Mouse (Mus musculus) urinary bladder, postnatal 4 days (tissue): ENCODE results near the gene Icos.

ENCODE experiments used
- DNase-seq, 2 experiments: peaks; one replicate each; pipeline ENCODE4 v3.0.0; 2021 to 2022; ENCODE audit warnings: low spot score in 2 of 2

Gene Icos

DNA sequence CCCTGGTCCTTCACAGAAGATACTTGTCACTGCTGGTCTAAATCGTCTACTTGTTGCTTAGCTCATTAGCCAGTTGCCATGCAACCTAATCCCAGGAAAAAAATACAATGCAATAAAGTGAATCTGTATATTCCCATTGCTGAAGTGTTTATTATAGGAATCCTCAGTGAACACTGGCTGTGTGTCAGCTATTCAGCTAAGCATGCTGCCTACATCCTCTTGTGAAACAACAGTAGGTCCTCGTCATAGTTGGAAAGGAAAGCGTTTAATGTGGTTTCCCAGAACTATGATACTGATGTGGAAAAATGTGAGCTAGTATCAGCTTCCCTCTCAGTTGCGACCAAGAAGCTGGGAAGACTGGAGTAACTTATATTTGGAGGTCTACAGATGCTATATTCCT is 60.5 kb downstream of the Icos start:
- no peak for DNase-seq

DNA sequence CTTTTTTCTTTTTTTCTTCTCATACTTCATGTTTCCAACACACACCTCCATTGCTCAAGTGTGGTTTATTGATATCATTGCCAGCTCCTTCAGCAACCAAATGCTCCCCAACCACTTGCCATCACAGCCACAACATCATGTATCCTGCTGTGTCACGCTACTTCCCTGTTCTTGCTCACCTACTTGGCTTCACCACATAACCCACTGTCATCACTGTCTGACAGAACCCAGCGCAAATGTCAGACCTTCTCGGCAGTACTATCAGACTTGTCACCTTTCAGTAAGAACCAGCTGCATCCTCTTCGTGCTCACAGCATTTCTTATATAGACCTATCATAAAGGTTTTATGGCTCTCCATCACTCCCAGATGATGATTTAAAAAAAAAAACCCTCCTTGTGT is 61.6 kb downstream of the Icos start:
- no peak for DNase-seq

DNA sequence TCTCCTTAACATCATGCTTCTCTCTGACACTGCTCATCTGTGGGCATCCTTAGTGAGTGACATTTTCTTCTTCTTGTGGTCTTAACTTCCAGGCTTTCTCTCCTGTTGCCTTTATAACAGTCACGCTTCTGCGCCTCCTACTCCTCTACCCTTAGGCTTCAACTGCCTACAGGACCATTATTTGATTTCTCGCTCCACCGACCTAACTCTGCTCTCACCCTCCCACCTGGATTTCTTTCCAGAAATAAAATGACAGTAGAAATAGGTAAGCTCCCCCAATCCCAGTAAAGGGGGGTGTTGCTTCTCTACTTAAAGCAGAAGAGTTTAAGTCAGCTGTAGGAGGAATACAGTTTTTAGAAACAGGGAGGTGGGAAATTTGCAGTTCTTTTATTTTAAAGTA is 62.7 kb downstream of the Icos start:
- DNase-seq = no peak

DNA sequence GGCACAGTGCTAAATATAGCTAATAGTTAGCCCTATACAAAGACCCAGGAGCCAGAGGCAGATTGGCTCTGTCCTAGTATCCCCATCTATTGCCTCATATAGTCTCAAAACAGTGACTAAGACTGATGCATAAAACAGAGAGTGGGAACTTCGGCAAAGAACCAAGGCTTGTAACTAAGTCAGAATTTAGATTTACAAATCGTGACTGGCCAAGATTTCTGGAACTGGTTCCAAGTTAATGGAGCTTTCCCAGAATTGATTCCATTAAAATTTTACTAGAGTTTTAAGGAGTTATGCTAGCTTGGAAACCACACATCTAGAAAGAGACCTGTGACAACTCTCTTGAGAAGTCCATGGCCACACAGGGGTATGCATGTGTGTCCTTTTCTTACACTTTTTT is 65.1 kb downstream of the Icos start:
- no peak for DNase-seq

DNA sequence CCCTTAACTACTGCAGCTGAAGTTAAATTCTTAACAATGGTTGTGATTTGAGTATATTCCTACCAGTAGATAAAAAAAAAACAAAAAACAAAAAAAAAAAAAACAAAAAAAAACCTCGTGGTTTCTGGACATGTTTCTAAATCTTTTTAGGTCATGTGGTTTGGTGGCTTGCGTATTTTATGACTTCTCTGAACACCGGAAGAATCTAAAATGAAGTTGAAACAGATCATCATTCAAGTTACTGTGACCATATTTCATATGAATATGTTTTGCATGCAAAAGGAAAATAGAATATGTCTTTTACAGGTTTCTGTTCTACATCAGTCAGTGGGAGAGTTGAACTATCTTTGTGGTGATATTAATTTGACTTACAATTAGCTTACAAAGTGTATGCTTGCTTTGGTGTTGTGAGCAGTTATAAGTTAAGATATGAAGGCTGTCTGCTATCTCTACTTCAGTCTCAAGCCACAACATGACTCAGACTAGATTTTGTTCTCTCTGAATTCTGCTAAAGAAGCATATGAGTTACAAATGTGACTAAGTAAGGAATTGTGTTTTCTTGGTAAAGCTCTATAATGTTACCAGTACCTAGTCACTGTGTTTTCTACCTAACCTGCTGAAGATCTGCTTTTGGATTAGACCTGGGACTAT is 68.5 kb downstream of the Icos start:
- DNase-seq = no peak

DNA sequence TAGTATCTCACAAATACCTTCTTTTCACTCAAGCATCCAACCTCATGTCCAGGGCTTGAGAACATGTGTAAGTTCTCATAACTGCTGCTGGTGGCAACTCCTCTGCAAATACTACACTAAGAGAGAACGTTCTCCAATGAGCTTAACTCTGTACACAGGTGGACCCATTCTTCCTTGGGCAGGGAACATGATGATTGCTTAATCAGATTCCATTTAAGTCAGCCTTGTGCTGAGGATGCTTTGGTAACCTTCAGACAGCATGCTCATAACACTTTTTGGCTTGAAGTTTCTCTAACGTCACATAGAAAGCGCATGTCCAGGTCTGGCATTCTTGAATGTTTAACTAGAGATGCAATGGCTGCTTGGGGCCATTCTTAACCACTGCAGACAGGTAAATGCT is 69.6 kb downstream of the Icos start:
- DNase-seq = no peak
